Mouse (Mus musculus) midbrain, embryonic 11.5 days (tissue): ENCODE results near the gene Prkd3. TPM values are rescaled to one million over a fixed set of nuclear protein-coding genes. Genes with fewer than 3 reads are reported as not detected.
A peak's percentile ranks its signal among the peaks of the same experiment; 100 is the strongest.

Experiments used
- ATAC-seq: fragments of 200-750 bp; cut with Nextera tagmentation; 2 replicates; pipeline ENCODE4 v1.8.0; 2017; ENCODE audit warnings: moderate TSS enrichment, moderate library complexity; ENCODE audit not compliant: low FRiP score
- DNase-seq: peaks from one replicate; pipeline ENCODE4 v3.0.0; 2015; ENCODE audit warnings: low spot score; ENCODE audit errors: missing footprints
- H3K27ac ChIP-seq: fragments of 300-500 bp; sonication (generic); 2 replicates; pipeline ENCODE4 v1.5.1; 2014; ENCODE audit warnings: low read depth, low read length
- H3K27me3 ChIP-seq: fragments of 300-500 bp; sonication (generic); 2 replicates; pipeline ENCODE4 v1.6.1; 2014; ENCODE audit warnings: mild to moderate bottlenecking, low read length, moderate library complexity, mixed read lengths; ENCODE audit not compliant: control insufficient read depth, insufficient read depth
- H3K36me3 ChIP-seq: fragments of 300-500 bp; sonication (generic); 2 replicates; pipeline ENCODE4 v1.6.1; 2014; ENCODE audit warnings: mild to moderate bottlenecking, low read length, moderate library complexity, mixed read lengths; ENCODE audit not compliant: control insufficient read depth, insufficient read depth
- H3K4me1 ChIP-seq: fragments of 300-500 bp; sonication (generic); 2 replicates; pipeline ENCODE4 v1.6.1; 2014; ENCODE audit warnings: low read length; ENCODE audit not compliant: control insufficient read depth, insufficient read depth
- H3K4me2 ChIP-seq: fragments of 300-500 bp; sonication (generic); 2 replicates; pipeline ENCODE4 v1.6.1; 2014; ENCODE audit warnings: mild to moderate bottlenecking, moderate library complexity
- H3K4me3 ChIP-seq: fragments of 300-500 bp; sonication (generic); 2 replicates; pipeline ENCODE4 v1.5.1; 2014; ENCODE audit warnings: low read depth, low read length
- H3K9ac ChIP-seq: fragments of 300-500 bp; sonication (generic); 2 replicates; pipeline ENCODE4 v1.6.1; 2014; ENCODE audit warnings: low read length
- H3K9me3 ChIP-seq: fragments of 300-500 bp; sonication (generic); 2 replicates; pipeline ENCODE4 v1.6.1; 2016; ENCODE audit warnings: low read length; ENCODE audit not compliant: control insufficient read depth
- WGBS: fragments of 180-500 bp; shearing (Covaris S2); extraction: QIAGEN DNeasy Blood & Tissue Kit; methylation state at CpG from one replicate; pipeline ENCODE4 v1.1.7; 2014; 5-methylcytosine and 5-hydroxymethylcytosine counted together
- polyA plus RNA-seq: library from polyadenylated mRNA; unstranded; fragments of >200 nt; fragmentation: Nextera tagmentation; extraction: Ambion mirVana; gene quantifications from 2 replicates; pipeline ENCODE4 v1.2.1, GENCODE M21; 2014

Gene Prkd3
- polyA plus RNA-seq, 1 experiment from 2014 or later, result 48.0 TPM

DNA sequence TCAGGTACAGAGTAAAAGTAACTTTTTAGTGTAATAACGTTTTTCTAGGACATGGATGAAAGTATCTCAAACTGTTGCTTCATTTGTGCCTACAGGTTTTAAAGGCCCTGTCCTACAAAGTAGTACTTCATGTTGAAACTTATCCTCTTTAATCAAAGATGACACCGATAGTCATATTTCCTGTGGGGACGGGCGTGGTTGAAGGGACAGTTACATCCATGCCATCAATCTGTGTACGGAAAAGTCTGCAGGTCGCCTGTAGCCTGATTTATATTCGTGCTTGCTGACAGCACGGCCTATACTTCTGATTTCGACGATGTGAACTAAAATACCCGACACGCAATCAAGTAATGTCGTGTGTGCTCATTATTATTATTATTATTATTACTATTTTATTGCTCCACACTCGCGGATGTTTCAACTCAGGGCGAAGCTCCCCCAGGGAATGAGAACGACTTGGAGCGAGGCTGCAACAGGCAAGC lies 849 bp downstream of the Prkd3 start:
- WGBS, result 1% methylated on average over 18 of the region's 18 CpGs
- peak; percentile 4; the same call in 1 of the 2 replicates for ATAC-seq
- peak overlapping the region; percentile 94 for H3K9ac ChIP-seq

DNA sequence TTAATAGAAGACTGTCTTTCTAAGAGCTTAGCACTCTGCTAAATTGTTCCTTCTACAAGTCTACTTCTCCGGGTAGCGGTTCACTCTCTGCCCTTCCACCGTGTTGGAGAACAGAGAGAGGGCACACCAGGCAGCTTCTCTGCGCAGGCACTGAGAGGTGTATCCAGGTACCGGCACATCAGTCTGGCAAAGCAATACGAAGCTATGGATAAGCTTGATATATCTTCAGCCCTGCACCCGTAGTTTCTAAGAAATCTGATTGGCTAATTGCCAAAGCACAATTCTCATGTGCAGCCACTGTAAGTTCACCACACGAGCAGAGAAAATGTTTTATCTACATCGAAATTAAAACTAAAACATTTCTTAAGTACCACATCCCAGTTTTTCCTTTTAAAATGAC lies 2.2 kb downstream of the Prkd3 start:
- Histone ChIP-seq H3K9me3 (no peaks in the 10 kb centered on the region), H3K4me2 (peak overlapping the region; percentile 71; the same call in 1 of the 2 replicates), H3K4me3 (no peak overlapping the region), H3K36me3 (no peaks in the 10 kb centered on the region), H3K9ac (0 out of 2 replicates have a peak overlapping the region, but pooled peaks have one; percentile 12), H3K4me1 (peaks cover 8% of the 10 kb centered on the region; the same call in 1 of the 2 replicates), H3K27ac (no peak overlapping the region), H3K27me3 (no peaks in the 10 kb centered on the region; the same call in 1 of the 2 replicates)
- WGBS, result 77% methylated on average over 9 of the region's 9 CpGs
- ATAC-seq, result no peak
- DNase-seq, result peak; percentile 79

More for the DNA sequence above, 849 bp downstream of the Prkd3 start:
- Histone ChIP-seq H3K27me3 (no peaks in the 10 kb centered on the region; the same call in 1 of the 2 replicates), H3K4me3 (peak overlapping the region; percentile 82), H3K4me1 (peaks cover 8% of the 10 kb centered on the region; the same call in 1 of the 2 replicates), H3K4me2 (peak overlapping the region; percentile 71), H3K36me3 (no peaks in the 10 kb centered on the region), H3K9me3 (no peaks in the 10 kb centered on the region), H3K27ac (peak overlapping the region; percentile 87)
- peak; percentile 88 for DNase-seq

GRCm38 (mm10) chr17:79015831-79016230 lies 4.8 kb downstream of the Prkd3 start:
- Histone ChIP-seq H3K9me3 (no peaks in the 10 kb centered on the region), H3K4me3 (no peak overlapping the region), H3K4me1 (peaks cover 8% of the 10 kb centered on the region; the same call in 1 of the 2 replicates), H3K4me2 (no peak overlapping the region), H3K36me3 (peaks cover 7% of the 10 kb centered on the region; the same call in 1 of the 2 replicates), H3K27me3 (no peaks in the 10 kb centered on the region), H3K9ac (no peak overlapping the region), H3K27ac (no peak overlapping the region)
- DNase-seq (peak; percentile 66), ATAC-seq (no peak)
- WGBS, result 91% methylated on average over 10 of the region's 10 CpGs

- Histone ChIP-seq H3K4me1 (peaks cover 8% of the 10 kb centered on the region; the same call in 1 of the 2 replicates), H3K4me2 (no peak overlapping the region), H3K9ac (no peak overlapping the region), H3K4me3 (no peak overlapping the region), H3K27ac (no peak overlapping the region), H3K36me3 (peaks cover 7% of the 10 kb centered on the region; the same call in 1 of the 2 replicates), H3K27me3 (no peaks in the 10 kb centered on the region), H3K9me3 (no peaks in the 10 kb centered on the region)
- no peak for ATAC-seq
- peak; percentile 66 for DNase-seq
- 89% methylated on average over 2 of the region's 2 CpGs for WGBS
These were observed 5.5 kb downstream of the Prkd3 start for GRCm38 (mm10) chr17:79014911-79015685.

DNA sequence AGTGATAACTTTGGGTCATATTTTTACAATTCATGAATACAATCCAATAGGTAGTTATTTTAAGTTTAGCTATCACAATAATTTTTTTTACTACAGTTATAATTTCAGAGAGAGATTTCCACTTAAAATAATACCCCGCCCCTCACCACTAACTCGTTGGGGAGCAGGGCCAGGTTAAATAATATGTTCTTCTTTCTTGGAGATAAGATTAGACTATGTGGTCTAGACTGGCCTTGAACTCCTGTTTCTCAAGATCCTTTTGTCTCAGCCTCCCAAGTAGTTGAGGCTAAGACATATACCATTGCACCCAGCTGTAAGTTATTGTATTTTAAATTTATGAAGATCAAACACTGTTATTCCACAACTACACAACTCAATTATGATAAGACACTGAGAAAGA lies 7.0 kb downstream of the Prkd3 start:
- H3K36me3 ChIP-seq, result peaks cover 7% of the 10 kb centered on the region; the same call in 1 of the 2 replicates
- ATAC-seq (no peak), DNase-seq (no peak)
- H3K9ac ChIP-seq, result no peak overlapping the region
- H3K4me3 ChIP-seq, result no peak overlapping the region
- no peak overlapping the region for H3K27ac ChIP-seq
- peaks cover 5% of the 10 kb centered on the region; the same call in 1 of the 2 replicates for H3K4me1 ChIP-seq
- no peaks in the 10 kb centered on the region for H3K9me3 ChIP-seq
- 97% methylated on average over 2 of the region's 2 CpGs for WGBS
- H3K27me3 ChIP-seq, result no peaks in the 10 kb centered on the region
- H3K4me2 ChIP-seq, result no peak overlapping the region

GRCm38 (mm10) chr17:78999745-79000270 lies 20.8 kb downstream of the Prkd3 start:
- Histone ChIP-seq H3K4me3 (no peak overlapping the region), H3K9ac (no peak overlapping the region), H3K4me1 (no peaks in the 10 kb centered on the region), H3K4me2 (no peak overlapping the region), H3K36me3 (no peaks in the 10 kb centered on the region), H3K27me3 (no peaks in the 10 kb centered on the region), H3K9me3 (no peaks in the 10 kb centered on the region), H3K27ac (no peak overlapping the region)
- WGBS, result 96% methylated on average over 4 of the region's 4 CpGs
- DNase-seq, result no peak
- ATAC-seq, result no peak

DNA sequence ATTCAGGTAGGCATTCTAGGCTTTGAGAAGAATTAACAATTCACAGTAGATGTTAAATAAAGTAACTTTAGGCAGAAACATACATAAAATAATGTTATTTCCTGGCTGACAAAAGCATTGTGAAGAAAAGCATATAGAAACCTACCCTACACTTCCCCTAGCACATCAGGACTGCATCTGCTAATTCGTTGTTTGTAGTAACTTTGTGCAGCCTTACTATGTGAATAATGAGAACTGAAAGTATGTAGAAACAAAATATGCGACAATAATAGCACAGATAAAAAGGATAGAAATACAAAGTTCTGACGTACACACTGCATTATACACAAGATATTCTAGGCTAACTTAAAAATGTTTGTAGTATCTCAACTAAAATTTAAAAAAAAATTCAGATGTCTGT lies 21.4 kb downstream of the Prkd3 start:
- no peak for DNase-seq
- no peak for ATAC-seq
- Histone ChIP-seq H3K4me3 (no peak overlapping the region), H3K36me3 (no peaks in the 10 kb centered on the region), H3K27me3 (no peaks in the 10 kb centered on the region), H3K9me3 (no peaks in the 10 kb centered on the region), H3K4me1 (no peaks in the 10 kb centered on the region), H3K9ac (no peak overlapping the region), H3K27ac (no peak overlapping the region), H3K4me2 (no peak overlapping the region)
- 95% methylated on average over 3 of the region's 3 CpGs for WGBS

GRCm38 (mm10) chr17:78998130-78998529 lies 22.5 kb downstream of the Prkd3 start:
- Histone ChIP-seq H3K36me3 (no peaks in the 10 kb centered on the region), H3K9ac (no peak overlapping the region), H3K4me2 (no peak overlapping the region), H3K27me3 (no peaks in the 10 kb centered on the region), H3K4me1 (no peaks in the 10 kb centered on the region), H3K9me3 (no peaks in the 10 kb centered on the region), H3K4me3 (no peak overlapping the region), H3K27ac (no peak overlapping the region)
- no peak for ATAC-seq
- WGBS, result 85% methylated on average over 2 of the region's 2 CpGs
- peak; percentile 45 for DNase-seq
